Mouse (Mus musculus): Measurements from ENCODE around the gene Gm20388.
A peak's percentile ranks its signal among the peaks of the same experiment; 100 is the strongest.

The Gm20388 gene

GRCm38 (mm10) chr8:122083401-122083800 lies 2172.8 kb downstream of the Gm20388 start:
- no peak for DNase-seq (ENCODE audit: extremely low read depth, insufficient read length, low spot score)

GRCm38 (mm10) chr8:122084145-122084544 lies 2173.5 kb downstream of the Gm20388 start:
- no peak for DNase-seq (ENCODE audit: extremely low read depth, insufficient read length, low spot score)

- DNase-seq (ENCODE audit: extremely low read depth, insufficient read length, low spot score) = peak; percentile 38
These were observed 2174.2 kb downstream of the Gm20388 start for GRCm38 (mm10) chr8:122084726-122085410.

GRCm38 (mm10) chr8:122086064-122086463 lies 2175.4 kb downstream of the Gm20388 start:
- DNase-seq (ENCODE audit: extremely low read depth, insufficient read length, low spot score) = no peak

- DNase-seq (ENCODE audit: extremely low read depth, insufficient read length, low spot score) = no peak
These were observed 2178.0 kb downstream of the Gm20388 start for GRCm38 (mm10) chr8:122088631-122089030.

GRCm38 (mm10) chr8:122089186-122089700 lies 2178.6 kb downstream of the Gm20388 start:
- no peak for DNase-seq (ENCODE audit: extremely low read depth, insufficient read length, low spot score)

GRCm38 (mm10) chr8:122092476-122092875 lies 2181.8 kb downstream of the Gm20388 start:
- no peak for DNase-seq (ENCODE audit: extremely low read depth, insufficient read length, low spot score)

GRCm38 (mm10) chr8:122098766-122099165 lies 2188.1 kb downstream of the Gm20388 start:
- DNase-seq (ENCODE audit: extremely low read depth, insufficient read length, low spot score) = no peak

GRCm38 (mm10) chr8:122099711-122100220 lies 2189.1 kb downstream of the Gm20388 start:
- DNase-seq (ENCODE audit: extremely low read depth, insufficient read length, low spot score) = no peak

GRCm38 (mm10) chr8:122101816-122102215 lies 2191.2 kb downstream of the Gm20388 start:
- DNase-seq (ENCODE audit: extremely low read depth, insufficient read length, low spot score) = no peak

- no peak for DNase-seq (ENCODE audit: extremely low read depth, insufficient read length, low spot score)
These were observed 2191.6 kb downstream of the Gm20388 start for GRCm38 (mm10) chr8:122102286-122102685.

- DNase-seq (ENCODE audit: extremely low read depth, insufficient read length, low spot score) = no peak
These were observed 2192.6 kb downstream of the Gm20388 start for GRCm38 (mm10) chr8:122103241-122103640.

GRCm38 (mm10) chr8:122104658-122105057 lies 2194.0 kb downstream of the Gm20388 start:
- no peak for DNase-seq (ENCODE audit: extremely low read depth, insufficient read length, low spot score)

GRCm38 (mm10) chr8:122106270-122106669 lies 2195.6 kb downstream of the Gm20388 start:
- DNase-seq (ENCODE audit: extremely low read depth, insufficient read length, low spot score) = no peak

GRCm38 (mm10) chr8:122110240-122110866 lies 2199.7 kb downstream of the Gm20388 start:
- peak; percentile 71 for DNase-seq (ENCODE audit: extremely low read depth, insufficient read length, low spot score)

GRCm38 (mm10) chr8:122110867-122111253 lies 2200.2 kb downstream of the Gm20388 start:
- DNase-seq (ENCODE audit: extremely low read depth, insufficient read length, low spot score) = peak; percentile 31

- no peak for DNase-seq (ENCODE audit: extremely low read depth, insufficient read length, low spot score)
These were observed 2201.1 kb downstream of the Gm20388 start for GRCm38 (mm10) chr8:122111745-122112144.

GRCm38 (mm10) chr8:122112264-122112965 lies 2201.8 kb downstream of the Gm20388 start:
- DNase-seq (ENCODE audit: extremely low read depth, insufficient read length, low spot score) = peak; percentile 76

GRCm38 (mm10) chr8:122114890-122115289 lies 2204.2 kb downstream of the Gm20388 start:
- no peak for DNase-seq (ENCODE audit: extremely low read depth, insufficient read length, low spot score)

- DNase-seq (ENCODE audit: extremely low read depth, insufficient read length, low spot score) = no peak
These were observed 2206.2 kb downstream of the Gm20388 start for GRCm38 (mm10) chr8:122116716-122117357.

GRCm38 (mm10) chr8:122118097-122118496 lies 2207.5 kb downstream of the Gm20388 start:
- DNase-seq (ENCODE audit: extremely low read depth, insufficient read length, low spot score) = no peak

Data from 3134 (cell line).